Mouse (Mus musculus): Measurements from ENCODE around the gene Scml4. TPM values are rescaled to one million over a fixed set of nuclear protein-coding genes. Genes with fewer than 3 reads are reported as not detected.

Scml4 gene
- total and polyA plus RNA-seq, 3 experiments = 0.03 to 0.08 TPM; not detected in 1

- Histone ChIP-seq H3K27ac (ENCODE audit: control insufficient read depth, low read depth, low read length) (no peak overlapping the region), H3K79me2 (ENCODE audit: control insufficient read depth, insufficient read depth, low read length, poor library complexity) (no peaks in the 10 kb centered on the region), H3K4me3 (ENCODE audit: control insufficient read depth in 1 of 2, insufficient read depth in 1 of 2, low read depth in 2 of 2, low read length in 2 of 2) (no peak overlapping the region), H3K9ac (ENCODE audit: control insufficient read depth, low read depth, low read length, poor library complexity, severe bottlenecking) (no peak overlapping the region), H3K9me3 (replicated peaks; ENCODE audit: insufficient read depth, low read length) (no peaks in the 10 kb centered on the region), H3K36me3 (ENCODE audit: control insufficient read depth in 1 of 2, insufficient read depth in 2 of 2, low read length in 2 of 2) (no peaks in the 10 kb centered on the region), H3K27me3 (ENCODE audit: control insufficient read depth in 1 of 2, insufficient read depth in 2 of 2, low read length in 2 of 2) (peaks cover 0 to 2% of the 10 kb centered on the region in 2 experiments; a peak in 2 of 4 replicates), H3K4me1 (ENCODE audit: control insufficient read depth in 1 of 2, insufficient read depth in 2 of 2, low read length in 2 of 2) (no peaks in the 10 kb centered on the region)
- TF ChIP-seq CHD2 (IDR thresholded peaks at IDR 0.05; ENCODE audit: low read length) (no peak), CHD1 (IDR thresholded peaks at IDR 0.05; ENCODE audit: low read depth, low read length) (no peak), RAD21 (IDR thresholded peaks at IDR 0.05; ENCODE audit: low read depth, low read length) (no peak), MAZ (IDR thresholded peaks at IDR 0.05; ENCODE audit: low read depth, low read length) (no peak), JUND (IDR thresholded peaks at IDR 0.05; ENCODE audit: low read depth, low read length) (no peak), HCFC1 (IDR thresholded peaks at IDR 0.05; ENCODE audit: low read depth, low read length) (no peak), TBP (IDR thresholded peaks at IDR 0.05; ENCODE audit: low read depth, low read length) (no peak), ZMIZ1 (IDR thresholded peaks at IDR 0.05; ENCODE audit: low read depth, low read length) (no peak), EP300 (IDR thresholded peaks at IDR 0.05; ENCODE audit: low read depth in 1 of 2, low read length in 2 of 2) (no peak), TAL1 (IDR thresholded peaks at IDR 0.05; ENCODE audit: low read length) (no peak), MYB (IDR thresholded peaks at IDR 0.05; ENCODE audit: low read depth, low read length) (no peak), MAFK (IDR thresholded peaks at IDR 0.05; ENCODE audit: borderline replicate concordance, low read depth, low read length) (no peak), ELF1 (IDR thresholded peaks at IDR 0.05; ENCODE audit: low read depth, low read length) (no peak), POLR2AphosphoS5 (IDR thresholded peaks at IDR 0.05; ENCODE audit: borderline replicate concordance, low read depth, low read length) (no peak), ZKSCAN1 (IDR thresholded peaks at IDR 0.05; ENCODE audit: low read depth, low read length) (no peak), MEF2A (IDR thresholded peaks at IDR 0.05; ENCODE audit: extremely low read depth, insufficient replicate concordance, low read depth, low read length, poor library complexity, severe bottlenecking) (no peak), GABPA (IDR thresholded peaks at IDR 0.05; ENCODE audit: low read depth, low read length) (no peak), E2F4 (IDR thresholded peaks at IDR 0.05; ENCODE audit: borderline replicate concordance, low read depth, low read length) (no peak), KAT2A (conservative IDR thresholded peaks at IDR 0.05; ENCODE audit: low read depth, low read length) (no peak)
- DNase-seq (ENCODE audit: low read depth, low spot score) = no peak
These were observed 85.1 kb downstream of the Scml4 start for GRCm38 (mm10) chr10:42945316-42945715.

DNA sequence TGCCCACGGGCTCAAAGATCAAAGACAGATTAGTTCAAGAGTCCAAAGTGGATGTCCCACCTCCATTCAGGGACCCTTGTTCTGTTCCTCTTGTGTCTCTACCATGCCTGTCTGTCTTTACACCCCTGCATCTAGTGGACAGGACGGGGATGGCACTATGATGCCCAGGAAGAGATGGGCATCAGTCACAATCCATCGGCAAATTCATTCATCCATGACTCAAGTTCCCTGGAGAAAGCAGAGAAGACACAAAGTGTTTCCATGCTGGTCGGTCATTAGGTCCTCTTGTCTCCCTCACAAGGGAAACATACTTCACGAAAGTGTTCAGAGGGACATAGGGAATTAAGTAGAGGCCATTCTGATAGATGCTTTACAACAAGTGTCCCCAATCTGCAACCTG lies 87.2 kb downstream of the Scml4 start:
- Histone ChIP-seq H3K36me3 (ENCODE audit: control insufficient read depth in 1 of 2, insufficient read depth in 2 of 2, low read length in 2 of 2) (no peaks in the 10 kb centered on the region), H3K27me3 (ENCODE audit: control insufficient read depth in 1 of 2, insufficient read depth in 2 of 2, low read length in 2 of 2) (peaks cover 0 to 2% of the 10 kb centered on the region in 2 experiments; a peak in 2 of 4 replicates), H3K4me3 (ENCODE audit: control insufficient read depth in 1 of 2, insufficient read depth in 1 of 2, low read depth in 2 of 2, low read length in 2 of 2) (no peak overlapping the region), H3K27ac (ENCODE audit: control insufficient read depth, low read depth, low read length) (no peak overlapping the region), H3K4me1 (ENCODE audit: control insufficient read depth in 1 of 2, insufficient read depth in 2 of 2, low read length in 2 of 2) (no peaks in the 10 kb centered on the region), H3K9me3 (replicated peaks; ENCODE audit: insufficient read depth, low read length) (no peaks in the 10 kb centered on the region), H3K79me2 (ENCODE audit: control insufficient read depth, insufficient read depth, low read length, poor library complexity) (no peaks in the 10 kb centered on the region), H3K9ac (ENCODE audit: control insufficient read depth, low read depth, low read length, poor library complexity, severe bottlenecking) (no peak overlapping the region)
- DNase-seq (ENCODE audit: low read depth, low spot score) = no peak
- TF ChIP-seq SIN3A (IDR thresholded peaks at IDR 0.05; ENCODE audit: low read length) (no peak), ZMIZ1 (IDR thresholded peaks at IDR 0.05; ENCODE audit: low read depth, low read length) (no peak), NRF1 (IDR thresholded peaks at IDR 0.05; ENCODE audit: insufficient read depth, low read depth, low read length, poor library complexity, severe bottlenecking) (no peak), MYC (IDR thresholded peaks at IDR 0.05; ENCODE audit: low read depth, low read length) (no peak), JUND (IDR thresholded peaks at IDR 0.05; ENCODE audit: low read depth, low read length) (no peak), CHD2 (IDR thresholded peaks at IDR 0.05; ENCODE audit: low read length) (no peak), MYB (IDR thresholded peaks at IDR 0.05; ENCODE audit: low read depth, low read length) (no peak), RAD21 (IDR thresholded peaks at IDR 0.05; ENCODE audit: low read depth, low read length) (no peak), EP300 (IDR thresholded peaks at IDR 0.05; ENCODE audit: low read depth in 1 of 2, low read length in 2 of 2) (no peak), CHD1 (IDR thresholded peaks at IDR 0.05; ENCODE audit: low read depth, low read length) (no peak), POLR2AphosphoS2 (IDR thresholded peaks at IDR 0.05; ENCODE audit: low read length) (no peak), USF1 (IDR thresholded peaks at IDR 0.05; ENCODE audit: low read depth, low read length) (no peak), TCF12 (IDR thresholded peaks at IDR 0.05; ENCODE audit: low read depth, low read length) (no peak)

Data from MEL (cell line).